12 mouse cellular contexts compared by ENCODE assay signal in the genomic region with DNA sequence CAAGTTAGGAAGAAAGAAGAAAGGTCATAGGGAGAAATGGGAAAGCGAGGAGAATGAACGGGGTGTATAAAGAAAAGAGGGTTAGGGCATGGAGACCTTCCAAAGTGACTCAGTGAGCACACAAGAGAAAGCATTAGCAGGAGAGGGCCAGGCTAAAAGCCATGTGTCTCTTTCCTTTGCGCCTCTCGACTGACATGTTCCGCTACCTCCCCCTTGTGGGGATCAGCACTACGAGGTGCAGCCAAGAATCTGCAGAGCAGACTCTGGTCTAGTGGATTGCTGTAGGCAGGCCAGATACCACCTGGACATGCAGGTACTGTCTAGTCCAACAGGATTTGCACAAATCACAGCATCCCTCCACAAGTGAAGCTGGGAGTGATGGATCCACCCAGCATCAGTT. TPM values are rescaled to one million over a fixed set of nuclear protein-coding genes. Genes with fewer than 3 reads are reported as not detected.
DNase-seq lines count a peak whose midpoint lies in the region; ATAC-seq and TF ChIP-seq lines count a peak whose summit lies in the region.
"Had no signal": no experiment of that assay in that cellular context is flagged by ENCODE, and none has a peak within 500 bp of the region (broad histone marks: within the 10 kb centered on the region; RNA-seq: fewer than 3 reads in every experiment).

No protein-coding gene starts in this region.

- TF ChIP-seq CTCF in intestine, postnatal 0 days (IDR thresholded peaks at IDR 0.05; ENCODE audit: low read depth), result peak; percentile 60

- H3K9me3 ChIP-seq in intestine, postnatal 0 days (ENCODE audit: control insufficient read depth), result no peaks in the 10 kb centered on the region
- H3K9me3 ChIP-seq in intestine, embryonic 15.5 days, result no peaks in the 10 kb centered on the region
- H3K9me3 ChIP-seq in intestine, embryonic 16.5 days (ENCODE audit: control insufficient read depth, low read length), result no peaks in the 10 kb centered on the region
- H3K9me3 ChIP-seq: stomach, embryonic 15.5 days had no signal

- no peak overlapping the region for H3K27ac ChIP-seq in intestine, postnatal 0 days (ENCODE audit: low read depth, low read length)
- H3K27ac ChIP-seq in intestine, embryonic 15.5 days, result no peak overlapping the region
- no peak overlapping the region for H3K27ac ChIP-seq in intestine, embryonic 16.5 days (ENCODE audit: low read length)
- H3K27ac ChIP-seq: stomach, embryonic 15.5 days had no signal

- 68% methylated on average over 6 of the region's 6 CpGs for WGBS in intestine, postnatal 0 days
- WGBS in intestine, embryonic 15.5 days, result 60% methylated on average over 6 of the region's 6 CpGs
- 69% methylated on average over 6 of the region's 6 CpGs for WGBS in intestine, embryonic 16.5 days

- ATAC-seq in intestine, postnatal 0 days, result no peak
- ATAC-seq in intestine, embryonic 15.5 days, result no peak
- ATAC-seq in intestine, embryonic 16.5 days, result no peak
- ATAC-seq: activated CD4-positive, CD25-positive, alpha-beta regulatory T cell, adult 4 months; inflammation-experienced regulatory T-cells, adult 6 months had no signal

- DNase-seq in cerebellum, adult 18-20 months, result peak; percentile 42 to 60
- no peak for DNase-seq in cerebellum, adult 8-10 months
- DNase-seq in thymus, postnatal 4 days, result peak; percentile 13
- DNase-seq in thymus, postnatal 25 days, result no peak
- DNase-seq in lung, postnatal 4 days, result peak; percentile 28 to 35

- no peak overlapping the region for H3K4me3 ChIP-seq in intestine, postnatal 0 days (ENCODE audit: low read depth, low read length)
- H3K4me3 ChIP-seq in intestine, embryonic 15.5 days (replicated peaks), result no peak overlapping the region
- H3K4me3 ChIP-seq in intestine, embryonic 16.5 days (ENCODE audit: low read length), result no peak overlapping the region
- H3K4me3 ChIP-seq: stomach, embryonic 15.5 days had no signal

- H3K9ac ChIP-seq in intestine, postnatal 0 days (ENCODE audit: low read depth, low read length), result no peak overlapping the region
- no peak overlapping the region for H3K9ac ChIP-seq in intestine, embryonic 15.5 days
- no peak overlapping the region for H3K9ac ChIP-seq in intestine, embryonic 16.5 days (ENCODE audit: low read depth, low read length)
- H3K9ac ChIP-seq: stomach, embryonic 15.5 days had no signal

- no peak overlapping the region for H3K4me2 ChIP-seq in intestine, postnatal 0 days (replicated peaks; ENCODE audit: low read depth)
- H3K4me2 ChIP-seq in intestine, embryonic 15.5 days (replicated peaks), result no peak overlapping the region
- H3K4me2 ChIP-seq in intestine, embryonic 16.5 days (ENCODE audit: low read depth, low read length), result no peak overlapping the region
- H3K4me2 ChIP-seq: stomach, embryonic 15.5 days had no signal

- H3K4me1 ChIP-seq in intestine, postnatal 0 days (replicated peaks; ENCODE audit: control insufficient read depth, insufficient read depth, low read length), result no peaks in the 10 kb centered on the region
- H3K4me1 ChIP-seq in intestine, embryonic 15.5 days (replicated peaks), result no peaks in the 10 kb centered on the region
- no peaks in the 10 kb centered on the region for H3K4me1 ChIP-seq in intestine, embryonic 16.5 days (ENCODE audit: control insufficient read depth, insufficient read depth, low read length)
- H3K4me1 ChIP-seq: stomach, embryonic 15.5 days had no signal

- no peaks in the 10 kb centered on the region for H3K27me3 ChIP-seq in intestine, postnatal 0 days (replicated peaks; ENCODE audit: control insufficient read depth, insufficient read depth, low read length)
- no peaks in the 10 kb centered on the region for H3K27me3 ChIP-seq in intestine, embryonic 15.5 days (replicated peaks)
- no peaks in the 10 kb centered on the region for H3K27me3 ChIP-seq in intestine, embryonic 16.5 days (replicated peaks; ENCODE audit: control insufficient read depth, insufficient read depth, low read length)
- H3K27me3 ChIP-seq: stomach, embryonic 15.5 days had no signal

- no peaks in the 10 kb centered on the region for H3K36me3 ChIP-seq in intestine, postnatal 0 days (ENCODE audit: control insufficient read depth, insufficient read depth)
- no peaks in the 10 kb centered on the region for H3K36me3 ChIP-seq in intestine, embryonic 15.5 days
- no peaks in the 10 kb centered on the region for H3K36me3 ChIP-seq in intestine, embryonic 16.5 days (ENCODE audit: control insufficient read depth, insufficient read depth, low read length)
- H3K36me3 ChIP-seq: stomach, embryonic 15.5 days had no signal

RNA-seq across cellular contexts. Expression of gene Kcna5, which starts 54.0 kb away (rescaled TPM):
- 1.6 and 2.4 TPM in 2 replicates for polyA plus RNA-seq in intestine, postnatal 0 days (2015; fragmentation: Nextera tagmentation; extraction: Ambion mirVana)
- 7.5 and 8.2 TPM in 2 replicates for polyA plus RNA-seq in intestine, embryonic 15.5 days (2015; fragmentation: Nextera tagmentation; extraction: Ambion mirVana)
- polyA plus RNA-seq in intestine, embryonic 16.5 days (2015; fragmentation: Nextera tagmentation; extraction: Ambion mirVana), result 6.5 and 7.6 TPM in 2 replicates
- polyA plus RNA-seq: activated CD4-positive, CD25-positive, alpha-beta regulatory T cell, adult 4 months; C2C12; inflammation-experienced regulatory T-cells, adult 6 months had no signal

Comparison
In these comparisons a context has a peak if more than half of its experiments do, and no peak if none do; other contexts are left out.
1. DNase-seq: peak in cerebellum, adult 18-20 months (2 of 2), thymus, postnatal 4 days (single experiment) and lung, postnatal 4 days (2 of 2); none in cerebellum, adult 8-10 months (single experiment) and thymus, postnatal 25 days (single experiment).